Mouse (Mus musculus): ENCODE measurements around the gene Amph.
A peak's percentile ranks its signal among the peaks of the same experiment; 100 is the strongest.
"Not testable (repeated sequence)": the region's sequence is repeated elsewhere in the genome, so short reads cannot be mapped to it uniquely, and the experiment has no call there.

Gene Amph

DNA sequence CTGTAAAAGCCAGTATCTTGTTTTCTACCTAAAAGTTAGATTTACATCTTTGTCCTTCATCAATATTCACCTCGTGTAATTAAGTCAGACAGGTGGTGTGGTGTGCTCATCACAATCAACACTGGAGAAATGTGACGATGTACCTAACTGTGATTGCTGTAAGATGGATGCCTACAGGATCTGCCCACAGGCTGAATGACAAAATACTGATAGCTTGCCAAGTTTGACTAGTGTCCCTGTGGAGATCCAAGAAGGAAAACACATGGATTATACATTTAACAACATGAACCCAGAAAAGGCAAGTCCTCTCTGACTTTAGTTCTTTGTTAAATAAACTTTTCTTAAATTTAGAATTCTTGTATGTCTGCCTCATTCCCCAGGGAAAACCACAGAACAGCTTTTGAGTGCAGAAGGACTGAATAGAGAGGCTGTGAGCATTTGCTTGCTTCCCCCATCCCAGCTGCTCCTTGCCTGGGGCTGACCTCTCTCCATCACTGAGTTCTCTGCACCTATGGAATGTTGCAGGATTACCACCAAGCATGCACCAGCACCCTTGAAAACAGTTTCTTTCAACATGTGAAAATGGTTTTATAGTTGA is 77.2 kb downstream of the Amph start:
- no peak for DNase-seq (ENCODE audit: low read depth, low spot score)

DNA sequence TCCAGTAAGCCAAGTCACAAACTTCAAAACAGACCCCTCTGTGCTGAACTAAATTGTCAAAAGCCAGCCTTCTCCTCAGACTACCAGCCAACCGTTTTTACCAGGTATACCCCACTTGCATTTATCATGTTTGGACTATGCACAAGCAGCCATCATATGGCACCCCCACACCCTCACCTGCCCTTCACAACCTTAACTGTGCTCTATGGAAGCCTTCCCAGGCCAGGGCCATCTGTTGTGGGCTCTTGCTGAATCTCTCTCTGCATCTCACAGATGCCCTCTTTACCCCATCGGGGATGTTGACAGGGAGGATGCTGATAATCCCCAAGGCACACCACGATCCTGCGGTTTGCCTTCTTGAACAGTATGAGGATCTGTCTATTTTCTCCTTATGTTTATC is 77.9 kb downstream of the Amph start:
- no peak for DNase-seq (ENCODE audit: low read depth, low spot score)

DNA sequence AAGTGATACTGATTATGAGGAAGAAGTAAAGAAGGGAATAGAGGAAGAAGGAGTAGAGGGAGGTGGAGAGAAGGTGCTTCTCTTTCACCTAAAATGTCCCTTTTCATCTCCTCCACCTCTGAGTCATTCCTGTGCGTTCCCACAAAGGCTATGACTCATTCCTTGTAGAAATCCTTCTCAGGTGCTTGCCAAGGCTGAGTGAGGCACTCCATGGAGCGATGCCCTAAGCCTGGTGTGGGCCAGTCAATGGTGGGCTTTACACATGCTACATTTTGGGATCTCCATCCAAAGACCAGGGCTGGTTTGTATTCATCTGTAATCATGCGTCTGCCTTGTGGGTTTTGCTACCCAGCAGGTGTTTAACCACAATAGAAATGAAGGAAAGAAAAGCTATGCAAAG is 78.9 kb downstream of the Amph start:
- no peak for DNase-seq (ENCODE audit: low read depth, low spot score)

DNA sequence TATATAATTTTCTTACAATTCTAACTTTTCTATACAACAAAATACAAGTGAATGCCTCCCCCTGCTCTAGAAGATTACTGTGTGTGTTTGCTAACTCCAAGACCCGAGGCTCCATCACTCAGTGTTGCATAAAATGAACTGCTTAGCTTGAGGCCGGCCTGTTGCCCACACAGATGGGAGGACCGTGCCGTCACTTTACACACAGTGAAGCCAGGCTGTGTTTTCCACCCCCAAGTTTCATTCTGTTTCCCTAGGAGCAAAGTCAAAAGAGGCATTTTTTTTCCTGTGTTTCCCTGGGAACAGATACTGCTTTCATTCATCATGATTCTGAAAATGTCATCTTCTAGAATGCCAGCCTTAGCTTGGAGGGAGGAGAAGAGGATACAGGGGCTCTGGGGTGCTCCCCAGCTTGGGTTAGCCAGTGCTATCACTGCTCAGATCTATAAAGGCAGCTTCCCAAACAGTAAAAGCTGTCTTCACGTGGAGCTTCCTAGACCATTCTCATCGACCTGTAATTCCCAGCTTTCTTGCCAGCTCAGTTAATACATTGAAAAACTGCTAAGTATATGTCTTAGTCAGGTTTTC is 79.9 kb downstream of the Amph start:
- DNase-seq (ENCODE audit: low read depth, low spot score): no peak

DNA sequence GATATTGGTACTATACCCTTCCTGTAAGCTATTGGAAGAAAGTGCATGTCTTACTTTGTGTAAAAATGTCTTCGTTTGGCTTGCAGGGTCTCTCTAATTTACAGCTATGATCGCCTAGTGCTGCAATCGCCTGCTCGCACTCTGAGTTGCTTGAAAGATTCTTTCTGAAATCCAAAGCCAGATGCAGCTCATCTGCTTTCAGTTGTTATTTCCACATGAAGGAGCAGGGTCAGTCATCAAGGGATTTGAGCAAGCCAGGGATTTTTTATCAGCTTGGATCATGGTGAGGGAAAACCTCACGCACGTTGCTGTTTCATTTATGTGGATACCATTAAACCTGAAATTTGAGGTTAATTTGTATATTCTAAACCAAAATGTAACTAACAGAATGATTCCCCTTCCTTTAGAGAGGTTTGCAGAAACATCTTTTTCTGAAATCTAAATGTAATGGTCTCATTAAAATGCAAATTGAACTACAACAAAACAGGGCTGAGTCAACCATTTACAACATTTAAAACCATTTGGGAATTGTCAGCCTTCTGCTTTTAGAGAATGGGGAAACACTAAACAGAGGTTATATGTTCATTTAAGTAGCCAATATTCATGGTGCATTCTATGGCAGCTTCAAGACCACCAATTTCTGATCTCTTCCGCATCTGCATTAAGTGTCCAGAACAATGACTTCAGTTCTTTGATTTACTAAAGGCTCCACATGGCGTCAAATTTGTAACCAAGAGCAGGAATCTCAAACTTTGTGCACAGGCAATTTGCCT is 84.1 kb downstream of the Amph start:
- no peak for DNase-seq (ENCODE audit: low read depth, low spot score)

DNA sequence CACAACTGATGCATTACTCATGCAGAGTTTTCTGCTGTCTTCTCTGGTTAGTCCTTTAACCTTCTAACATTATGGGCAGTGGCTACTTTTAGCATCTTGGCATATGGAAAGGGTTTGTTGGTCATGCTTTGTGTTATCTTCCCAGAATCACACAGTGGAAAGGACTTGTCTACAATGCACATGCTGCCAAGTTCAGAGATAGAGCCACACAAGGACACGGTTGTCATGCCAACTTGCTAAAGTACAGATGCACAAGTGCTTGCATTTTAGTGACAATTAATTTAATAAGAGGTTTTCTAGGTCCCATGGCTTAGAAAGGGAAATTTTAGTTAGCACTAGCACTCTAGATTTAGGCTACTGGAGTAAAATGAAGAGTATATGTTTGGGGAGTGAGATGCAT is 104.1 kb downstream of the Amph start:
- no peak for DNase-seq (ENCODE audit: low read depth, low spot score)

DNA sequence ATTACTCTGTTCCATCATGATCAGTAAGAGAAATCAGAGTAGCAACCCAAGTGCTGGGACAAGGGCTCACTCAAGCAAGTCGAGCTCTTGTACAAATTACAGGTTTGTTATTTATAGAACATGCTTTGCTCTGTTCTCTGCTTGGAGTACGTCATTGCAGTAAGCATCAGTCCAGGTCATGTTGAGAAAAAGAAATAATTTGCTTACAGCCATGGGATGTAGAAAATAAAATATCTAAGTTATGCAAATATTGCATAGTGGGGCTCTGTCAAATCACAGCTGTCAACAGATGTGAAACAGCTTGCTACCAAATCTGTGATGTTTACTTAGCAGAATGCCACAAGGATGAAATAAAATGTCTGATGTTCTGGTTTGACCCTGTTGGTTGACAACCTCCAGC is 106.5 kb downstream of the Amph start:
- no peak for DNase-seq (ENCODE audit: low read depth, low spot score)

DNA sequence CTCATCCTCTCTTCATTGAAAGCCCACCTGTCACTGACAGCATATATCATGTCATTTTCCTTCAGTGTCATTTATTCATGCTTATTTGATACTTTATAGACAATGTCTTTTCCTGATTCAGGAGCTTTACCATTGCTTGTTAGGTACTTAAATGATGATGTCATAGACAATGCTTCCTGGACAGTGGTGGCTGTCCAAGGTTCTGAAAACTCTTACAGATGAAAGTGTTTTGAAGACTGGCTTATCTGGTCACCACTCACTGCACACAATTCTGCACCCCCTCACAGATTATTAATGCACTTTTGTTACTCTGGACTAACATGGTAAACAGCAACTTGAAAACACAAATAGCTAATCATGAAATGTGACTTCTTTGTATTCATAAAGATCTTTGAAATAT is 124.3 kb downstream of the Amph start:
- no peak for DNase-seq (ENCODE audit: low read depth, low spot score)

DNA sequence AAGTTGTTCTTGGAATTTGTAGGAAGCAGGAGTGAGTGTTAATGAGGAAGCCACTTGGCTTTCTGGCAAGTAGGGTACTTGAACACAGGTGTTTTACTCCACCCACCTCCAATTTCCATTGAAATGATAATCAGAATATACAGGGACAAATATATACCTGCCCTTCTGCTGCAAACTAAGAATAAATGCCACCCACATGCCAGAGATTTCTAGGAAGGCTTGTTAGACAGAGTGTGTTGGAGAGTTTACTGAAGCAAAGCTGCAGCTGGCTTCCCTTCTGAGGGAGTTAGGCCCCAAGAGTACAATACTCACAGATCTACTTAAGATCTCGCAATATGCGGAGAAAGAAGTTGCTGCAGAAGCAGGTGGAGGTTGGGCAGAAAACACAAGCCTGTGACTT is 129.4 kb downstream of the Amph start:
- DNase-seq (ENCODE audit: low read depth, low spot score): no peak

DNA sequence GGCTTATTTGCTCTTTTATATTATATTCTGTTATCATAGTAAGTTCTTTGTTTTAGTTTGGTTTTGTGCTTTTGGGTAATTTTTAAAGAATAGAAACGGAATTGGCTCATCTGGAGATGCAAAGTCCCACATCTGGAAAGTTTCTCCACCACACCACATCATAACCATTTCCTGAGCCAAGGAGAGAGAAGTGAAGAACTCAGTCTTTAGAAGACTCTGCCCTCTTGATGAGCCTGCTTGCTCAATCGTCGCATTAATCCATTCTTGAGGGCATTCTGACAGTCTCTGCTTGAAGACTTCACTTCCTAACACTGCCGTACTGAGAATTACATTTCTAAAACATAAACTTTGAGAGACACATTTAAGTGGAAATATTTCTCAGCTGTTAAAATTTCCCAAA is 133.9 kb downstream of the Amph start:
- no peak for DNase-seq (ENCODE audit: low read depth, low spot score)

DNA sequence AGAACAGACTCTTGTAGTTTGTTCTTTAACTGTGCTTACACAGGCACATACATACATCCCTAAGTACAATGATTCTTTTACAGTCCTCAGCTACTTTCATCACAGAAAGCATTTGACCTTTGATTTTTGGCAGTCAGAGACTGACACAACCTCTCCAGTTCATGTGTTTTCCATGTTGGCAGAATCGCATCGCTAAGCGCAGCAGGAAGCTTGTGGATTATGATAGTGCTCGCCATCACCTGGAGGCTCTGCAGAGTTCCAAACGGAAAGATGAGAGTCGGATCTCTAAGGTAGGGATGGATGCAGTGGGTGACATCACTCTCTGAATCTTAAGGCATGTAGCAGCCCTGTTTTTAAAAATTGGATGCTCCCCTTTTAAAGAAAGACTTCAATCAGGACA is 146.6 kb downstream of the Amph start:
- DNase-seq (ENCODE audit: low read depth, low spot score): no peak

DNA sequence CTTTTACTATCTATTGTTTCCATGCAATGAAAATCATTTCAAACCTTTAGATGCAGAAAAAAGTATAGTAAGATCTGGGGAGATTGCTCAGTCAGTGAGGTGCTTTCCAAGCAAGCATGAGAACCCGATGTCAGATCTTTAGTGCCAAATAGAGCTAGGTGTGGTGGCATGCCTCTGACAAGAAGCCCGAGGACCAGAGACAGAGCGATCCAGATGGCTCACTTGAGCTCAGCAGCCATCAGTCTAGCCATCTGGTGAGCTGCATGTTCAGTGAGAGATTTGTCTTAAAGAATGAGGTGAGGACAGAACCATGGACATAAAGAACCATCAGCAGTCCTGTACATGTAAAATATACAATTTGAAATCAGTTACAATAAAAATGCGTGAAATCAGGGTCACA is 149.1 kb downstream of the Amph start:
- no peak for DNase-seq (ENCODE audit: low read depth, low spot score)

DNA sequence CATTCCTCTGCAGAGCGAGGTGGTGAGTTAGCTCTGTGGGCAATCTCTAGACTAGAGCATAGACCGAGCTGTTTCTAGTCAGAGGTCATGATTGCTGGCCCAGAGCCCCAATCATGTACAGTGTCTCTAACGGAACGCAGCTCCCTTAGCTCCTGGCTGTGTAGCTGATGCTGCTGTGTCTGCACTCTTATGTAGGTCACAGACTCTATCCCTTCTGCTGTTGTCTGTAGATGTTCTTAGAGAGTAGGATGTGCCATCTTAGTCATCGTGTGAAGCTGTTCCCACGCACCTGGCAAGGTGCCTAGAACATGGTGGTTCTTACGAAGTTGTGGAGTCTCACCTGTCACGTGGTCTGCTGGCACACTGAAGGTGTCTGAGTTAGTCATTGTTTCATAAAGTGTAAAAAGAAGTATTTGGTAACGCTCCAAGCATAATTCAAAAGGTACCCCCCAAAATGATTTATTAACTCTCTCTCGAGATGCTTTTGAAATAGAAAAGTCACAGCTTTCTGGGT is 153.9 kb downstream of the Amph start:
- no peak for DNase-seq (ENCODE audit: low read depth, low spot score)

DNA sequence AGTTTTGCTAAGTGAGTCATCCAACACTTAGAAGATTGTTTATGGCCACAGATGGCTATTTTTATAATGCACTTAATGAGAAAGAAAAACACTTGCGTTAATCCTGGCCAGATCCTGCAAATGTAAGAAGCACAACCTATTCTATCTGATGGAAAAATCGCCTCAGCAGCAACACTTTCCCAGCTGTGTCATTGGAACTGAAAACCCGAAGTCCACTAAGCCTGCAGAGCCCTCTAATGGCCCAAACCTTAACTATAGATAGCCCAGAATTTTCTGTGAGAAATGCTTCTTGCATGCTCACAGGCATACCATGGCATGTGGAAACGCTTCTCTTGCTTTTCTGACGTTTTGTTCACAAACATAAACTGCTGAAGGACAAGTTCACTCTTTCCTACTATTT is 158.4 kb downstream of the Amph start:
- no peak for DNase-seq (ENCODE audit: low read depth, low spot score)

DNA sequence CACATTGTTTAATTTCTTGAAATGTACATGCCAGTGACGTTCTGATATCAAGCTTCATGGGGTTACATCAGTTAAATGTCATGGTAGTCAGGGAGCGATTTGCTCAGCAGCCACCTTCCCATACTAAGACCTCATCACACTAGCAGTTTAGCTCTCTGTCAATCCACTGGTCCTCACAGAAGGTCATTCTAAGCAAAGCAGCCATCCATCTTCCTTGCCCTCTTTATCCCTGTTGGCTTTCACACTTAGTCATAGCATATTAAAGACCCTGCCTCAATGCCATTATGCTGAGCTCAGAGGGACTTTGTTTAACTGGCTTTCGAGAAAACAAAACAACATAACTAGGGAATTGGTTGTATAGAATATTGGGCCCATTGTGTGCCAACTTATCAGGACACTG is 161.3 kb downstream of the Amph start:
- DNase-seq (ENCODE audit: low read depth, low spot score): no peak

DNA sequence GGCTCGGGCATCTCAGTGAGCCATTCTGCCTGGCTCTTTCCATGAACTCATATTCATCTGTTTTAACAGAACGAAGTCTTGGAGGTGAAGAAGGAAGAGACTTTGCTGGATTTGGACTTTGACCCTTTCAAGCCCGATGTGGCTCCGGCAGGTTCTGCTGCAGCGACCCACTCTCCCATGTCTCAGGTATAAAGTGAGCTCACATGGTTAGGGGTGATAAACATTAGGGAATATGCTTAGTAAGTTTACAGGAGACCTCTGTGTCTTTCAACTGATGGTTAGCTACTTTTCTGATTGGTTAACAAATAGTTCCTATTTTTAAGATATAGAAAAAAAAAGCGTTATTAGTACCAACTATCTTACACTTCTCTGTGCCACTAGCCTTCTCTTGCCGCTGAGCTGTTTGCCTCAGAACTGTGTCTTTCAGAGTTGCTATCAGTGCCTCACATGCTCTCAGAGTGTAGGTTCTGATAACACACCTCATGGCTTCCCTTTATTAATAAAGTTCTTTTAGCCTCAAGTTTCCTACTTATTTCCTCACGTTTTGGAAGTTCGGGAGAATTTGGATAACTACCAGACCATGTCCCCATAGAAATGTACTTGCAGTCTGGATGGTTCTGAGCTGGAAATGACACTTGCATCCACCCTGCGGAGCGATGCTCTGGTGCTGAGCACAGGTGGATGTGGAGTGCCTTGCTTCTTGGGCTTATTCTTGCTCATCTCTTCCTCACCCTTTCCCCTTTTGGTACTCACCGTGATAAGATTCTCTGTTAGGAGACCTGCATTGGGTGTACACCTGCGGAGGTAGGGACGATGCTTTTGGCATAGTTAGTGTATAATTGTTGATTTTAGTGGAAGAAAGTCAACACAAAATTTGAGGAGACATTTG is 165.3 kb downstream of the Amph start:
- no peak for DNase-seq (ENCODE audit: low read depth, low spot score)

DNA sequence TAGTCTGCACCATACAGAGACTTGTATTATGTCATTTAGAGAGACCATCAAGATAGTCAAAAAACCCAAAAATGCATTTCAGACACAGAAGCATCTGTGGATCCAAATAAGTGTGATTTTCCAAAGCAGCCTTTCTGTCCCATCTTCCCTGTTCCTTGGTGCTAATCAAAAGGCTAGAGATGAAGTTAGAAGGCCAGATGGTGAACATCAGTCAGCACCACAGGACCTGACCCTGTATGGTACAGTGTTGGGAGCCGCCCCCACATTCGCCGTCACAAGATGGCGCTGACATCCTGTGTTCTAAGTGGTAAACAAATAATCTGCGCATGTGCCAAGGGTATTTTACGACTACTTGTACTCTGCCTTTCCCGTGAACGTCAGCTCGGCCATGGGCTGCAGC is 166.8 kb downstream of the Amph start:
- DNase-seq (ENCODE audit: low read depth, low spot score): not testable (repeated sequence)

DNA sequence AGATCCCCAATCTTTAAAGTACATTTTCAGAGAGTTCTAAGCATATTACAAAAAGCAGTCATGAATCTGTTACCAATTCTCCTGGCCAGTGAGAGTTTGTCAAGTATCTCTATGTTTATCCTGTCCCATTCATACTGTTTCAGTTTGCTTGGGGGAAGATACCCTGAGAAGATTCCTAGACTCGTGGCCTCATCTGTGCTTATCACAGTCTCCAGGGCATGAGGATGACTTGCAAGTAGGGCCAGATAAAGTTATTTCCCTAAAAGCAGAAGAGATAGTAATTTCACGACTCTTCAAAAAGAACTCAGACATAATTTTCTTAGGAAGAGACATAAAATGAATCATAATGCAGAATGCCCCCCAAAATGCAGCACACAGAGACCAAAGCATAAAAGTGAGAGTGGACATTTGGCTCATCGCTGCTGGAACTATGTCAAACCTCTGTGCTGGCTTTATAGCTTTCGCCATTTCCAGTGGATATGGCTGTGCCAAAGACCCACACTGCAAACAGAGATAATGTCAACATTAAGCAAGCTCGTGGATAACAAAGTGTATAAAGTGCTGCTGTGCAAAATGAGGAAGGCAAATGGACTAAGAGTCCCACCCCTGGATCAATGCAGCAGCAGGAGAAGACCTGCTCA is 179.0 kb downstream of the Amph start:
- DNase-seq (ENCODE audit: low read depth, low spot score): no peak

DNA sequence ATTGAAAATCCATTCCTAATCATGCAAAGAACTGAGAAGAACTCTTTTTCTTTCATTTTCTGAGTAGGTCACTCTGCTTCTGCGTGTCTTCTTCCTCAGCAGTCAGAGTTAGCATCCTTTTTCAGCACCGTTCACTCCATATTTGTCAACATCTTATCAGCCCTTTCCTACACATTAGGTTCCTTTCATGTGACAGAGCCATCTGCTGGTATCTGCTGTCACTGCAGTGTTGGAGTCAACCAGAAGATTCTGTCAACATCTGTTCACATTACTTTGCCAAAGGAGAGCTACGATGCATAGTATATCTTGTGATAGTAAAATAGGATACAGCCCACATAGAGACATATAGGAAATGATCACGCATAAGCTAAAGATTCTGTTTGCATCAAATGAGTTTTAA is 185.8 kb downstream of the Amph start:
- peak; percentile 29 for DNase-seq (ENCODE audit: low read depth, low spot score)

DNA sequence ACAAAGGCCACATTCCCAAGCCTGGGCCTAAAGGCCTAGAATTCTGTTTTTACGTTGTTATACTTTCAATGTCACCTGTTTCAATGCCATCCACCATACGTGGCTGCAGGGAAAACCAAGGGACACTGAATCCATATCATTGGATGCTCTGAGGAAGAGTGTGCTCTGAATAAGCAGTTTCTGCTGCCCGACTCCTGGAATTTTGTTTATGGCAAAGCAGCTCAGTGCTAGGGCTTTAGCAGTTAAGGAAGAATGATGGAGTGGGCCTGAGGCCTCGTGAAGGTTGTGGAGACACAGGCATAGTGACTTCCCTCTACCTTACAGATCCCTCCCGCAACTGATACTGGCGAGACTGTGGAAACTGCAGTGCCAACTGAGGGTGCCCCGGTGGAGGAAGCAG is 189.2 kb downstream of the Amph start:
- DNase-seq (ENCODE audit: low read depth, low spot score): no peak

DNA sequence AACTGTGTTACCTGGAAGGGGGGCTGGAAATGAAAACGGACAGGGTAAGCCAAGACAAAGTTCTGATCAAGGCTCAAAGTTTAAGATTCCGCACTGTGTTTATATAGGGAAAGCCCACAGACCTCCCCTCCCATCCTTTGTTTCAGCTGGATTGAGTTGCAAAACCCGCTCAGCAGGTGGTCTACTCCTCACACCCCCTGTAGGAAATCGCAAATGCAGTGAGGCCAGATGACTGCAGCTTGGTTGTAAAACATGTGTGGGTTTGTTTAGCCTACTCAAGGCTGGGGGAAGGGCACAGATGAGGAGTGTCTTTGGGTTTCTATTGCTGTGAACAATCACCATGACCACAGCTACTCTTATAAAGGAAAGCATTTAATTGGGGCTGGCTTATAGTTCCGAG is 189.9 kb downstream of the Amph start:
- DNase-seq (ENCODE audit: low read depth, low spot score): no peak

DNA sequence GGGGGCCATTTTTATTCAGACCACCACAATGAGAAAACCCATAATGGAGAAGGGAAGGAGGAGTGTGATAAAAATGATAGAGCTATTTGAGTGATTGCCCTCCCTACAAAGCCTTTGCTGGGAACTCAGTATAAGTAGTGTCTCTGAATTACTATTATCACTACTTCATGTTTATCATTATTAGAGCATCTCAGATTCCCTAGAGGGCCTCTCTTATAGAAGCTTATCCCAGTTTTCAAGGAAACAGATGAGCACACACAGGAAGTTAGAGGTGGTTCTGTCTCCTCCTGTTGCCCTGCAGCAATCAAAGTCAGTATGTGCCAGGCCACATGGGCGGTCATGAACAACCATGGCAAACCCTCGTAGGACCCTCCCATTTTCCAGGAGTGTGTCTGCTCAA is 190.5 kb downstream of the Amph start:
- DNase-seq (ENCODE audit: low read depth, low spot score): no peak

Data from CD4-positive helper T cell, adult 2 months (primary cell).